Mouse (Mus musculus) inflammation-experienced regulatory T-cells (primary cell): ENCODE data around the gene Ccpg1. TPM values are rescaled to one million over a fixed set of nuclear protein-coding genes. Genes with fewer than 3 reads are reported as not detected.

ENCODE experiments used
- polyA plus RNA-seq, 2 experiments: library from polyadenylated mRNA; unstranded; fragments of 100-300 nt; shearing (Covaris generic); gene quantifications; one replicate each; pipeline ENCODE4 v1.2.1; 2017

The Ccpg1 gene
- polyA plus RNA-seq, result 100 to 1,000 TPM; 102 to 125 TPM

DNA sequence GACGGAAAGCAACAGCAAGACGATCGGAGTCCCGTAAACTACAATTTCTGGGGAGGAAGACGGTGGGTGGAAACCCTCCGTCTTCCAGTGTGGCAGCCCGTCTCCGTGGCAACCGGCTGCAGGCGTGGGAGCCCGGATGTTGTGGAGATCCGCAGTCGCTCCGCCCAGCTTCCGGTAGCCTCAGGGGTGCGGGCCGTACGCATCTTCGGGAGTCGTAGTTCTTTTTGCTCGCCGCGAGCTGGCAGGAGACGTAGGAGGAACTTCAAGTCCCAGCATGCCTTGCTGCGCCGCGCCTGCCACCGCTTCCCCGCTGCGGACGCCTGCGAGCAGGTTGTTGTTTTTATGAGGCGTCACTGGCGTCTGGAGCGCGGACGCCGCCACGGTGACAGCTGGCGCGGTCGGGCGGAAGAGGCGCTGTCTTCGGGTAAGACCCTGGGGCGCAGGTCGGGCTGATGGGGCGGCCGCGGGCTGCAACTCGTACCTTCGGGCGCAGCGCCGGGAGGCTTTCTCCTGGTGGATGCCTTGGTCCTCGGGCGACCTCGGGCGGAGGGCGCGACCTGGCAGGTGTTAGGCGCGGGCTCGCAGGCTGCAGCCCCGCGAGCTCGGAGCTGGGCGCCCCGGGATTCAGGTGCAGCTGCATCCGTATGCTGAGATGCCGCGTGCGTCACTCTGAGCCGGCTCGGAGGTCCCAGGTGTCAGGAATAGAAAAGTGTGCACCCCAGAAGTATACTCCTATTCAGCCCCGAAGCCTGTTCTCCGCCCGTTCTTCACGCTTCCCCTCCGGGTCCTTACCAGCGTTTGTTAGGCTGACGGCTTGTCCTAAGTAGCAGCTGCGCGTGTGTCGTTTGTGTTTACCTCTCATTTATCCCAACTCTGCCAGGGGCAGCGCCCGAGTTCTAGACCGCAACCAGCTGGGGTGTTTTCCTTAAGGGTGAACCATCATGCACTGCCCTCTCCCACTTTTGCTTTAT lies at the start of gene Ccpg1, which contains the start of gene Ccpg1os:
Gene Ccpg1 (plus strand): TSS at position 180 of the 971 bp plus-strand sequence.
Gene Ccpg1os (minus strand): TSS at position 133 of the 971 bp plus-strand sequence.

GRCm38 (mm10) chr9:72958521-72959450 lies 26.4 kb upstream of the Ccpg1 start, which contains the start of the genes Dyx1c1 and Gm44503:
Gene Dyx1c1, plus strand, starts transcription at chr9:72958785.
Gene Gm44503, plus strand, starts transcription at chr9:72958852.

GRCm38 (mm10) chr9:73040080-73040479 lies 54.9 kb downstream of the Ccpg1 start, which contains the start of gene Pigb:
Gene Pigb, minus strand, starts transcription at chr9:73040378.

DNA sequence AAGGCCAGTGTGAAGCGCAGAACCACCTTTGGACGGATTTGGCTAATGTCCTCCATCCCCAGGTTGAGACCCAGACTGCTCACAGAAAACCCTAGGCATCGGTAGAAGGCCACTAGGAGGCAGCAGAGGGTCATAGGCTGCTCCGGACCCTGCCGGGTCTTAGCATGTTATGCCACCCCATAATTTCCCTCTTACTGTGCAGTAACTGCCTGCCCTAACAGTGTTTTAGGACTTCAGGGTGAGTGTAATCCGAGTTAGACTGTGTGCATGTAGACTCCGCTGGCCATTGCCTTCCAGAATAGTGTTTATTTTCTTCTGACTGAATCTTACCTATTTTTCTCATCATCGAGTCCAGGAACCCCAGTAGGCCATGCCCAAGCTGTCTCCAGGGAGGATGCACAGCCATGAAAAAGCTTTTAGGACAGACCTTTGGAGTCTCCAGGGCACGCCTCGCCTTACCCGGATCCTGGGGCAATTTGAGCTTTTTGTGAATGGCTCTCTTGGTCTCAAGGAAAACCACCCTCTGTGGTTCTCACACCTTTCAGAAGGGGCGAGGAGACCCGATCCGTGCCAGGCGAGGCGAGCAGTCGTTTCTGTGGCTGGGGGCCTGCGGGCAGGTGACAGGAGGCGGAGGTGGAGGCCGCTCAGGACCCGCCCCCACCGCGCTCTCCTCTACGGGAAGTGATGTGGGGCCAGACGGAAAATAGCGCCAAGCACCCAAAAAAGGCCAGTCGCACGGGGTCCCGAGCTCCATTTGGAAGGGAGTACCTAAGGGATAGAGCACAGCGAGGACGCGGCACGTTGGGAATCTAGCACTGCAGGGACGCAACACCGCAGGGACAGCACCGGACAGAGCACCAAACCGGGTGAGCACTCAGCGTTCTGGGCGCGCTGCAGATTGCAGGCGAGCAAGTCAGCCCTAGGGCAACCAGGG lies 59.2 kb downstream of the Ccpg1 start, which contains the start of gene Rab27a:
Gene Rab27a (plus strand): TSS at position 709 of the 934 bp plus-strand sequence.

Other genes starting within 250 kb of the Ccpg1 start
- under 1 TPM; 0.61 to 0.66 TPM for gene Prtg, start 178.6 kb upstream of the Ccpg1 start, polyA plus RNA-seq
- gene Pygo1, start 59.8 kb upstream of the Ccpg1 start, polyA plus RNA-seq, result under 1 TPM; 0.04 to 0.64 TPM
- 1 to 10 TPM; 2.5 to 2.9 TPM for gene Dyx1c1, start 26.6 kb upstream of the Ccpg1 start, polyA plus RNA-seq
- gene Gm44503, start 26.6 kb upstream of the Ccpg1 start, polyA plus RNA-seq, result not detected
- gene Ccpg1os, start within 50 bp of the Ccpg1 start, polyA plus RNA-seq, result 1 to 10 TPM; 6.6 to 9.5 TPM
- gene Pigb, start 54.9 kb downstream of the Ccpg1 start, polyA plus RNA-seq, result 10 to 100 TPM; 22.8 to 32.5 TPM
- 10 to 100 TPM; 49.9 to 53.0 TPM for gene Rab27a, start 59.4 kb downstream of the Ccpg1 start, polyA plus RNA-seq
- gene Khdc3, start 116.4 kb downstream of the Ccpg1 start, polyA plus RNA-seq, result under 1 TPM; 0.44 to 0.76 TPM
- not detected for gene Gm20509, start 117.0 kb downstream of the Ccpg1 start, polyA plus RNA-seq
- 10 to 100 TPM; 64.6 to 74.7 TPM for gene Rsl24d1, start 128.0 kb downstream of the Ccpg1 start, polyA plus RNA-seq